9 mouse cellular contexts compared by ENCODE assay signal in genomic region chr13:55209649-55210192, GRCm38 (mm10). TPM values are rescaled to one million over a fixed set of nuclear protein-coding genes. Genes with fewer than 3 reads are reported as not detected.
DNase-seq lines count a peak whose midpoint lies in the region; ATAC-seq lines count a peak whose summit lies in the region.
"Had no signal": no experiment of that assay in that cellular context is flagged by ENCODE, and none has a peak within 500 bp of the region (broad histone marks: within the 10 kb centered on the region; RNA-seq: fewer than 3 reads in every experiment).

Nsd1 (plus strand) TSS chr13:55209782.

- peaks cover 33% of the 10 kb centered on the region for H3K4me1 ChIP-seq in forebrain, embryonic 15.5 days
- H3K4me1 ChIP-seq in midbrain, embryonic 16.5 days (ENCODE audit: control insufficient read depth, insufficient read depth, low read length) = peaks cover 27% of the 10 kb centered on the region

- peak within 1 kb of the TSS; percentile 65 for H3K9ac ChIP-seq in forebrain, embryonic 15.5 days (replicated peaks)
- peak within 1 kb of the TSS; percentile 92 for H3K9ac ChIP-seq in midbrain, embryonic 16.5 days (ENCODE audit: low read depth, low read length)

- H3K4me3 ChIP-seq in forebrain, embryonic 15.5 days = peak within 1 kb of the TSS; percentile 55
- H3K4me3 ChIP-seq in midbrain, embryonic 16.5 days (ENCODE audit: low read depth, low read length) = peak within 1 kb of the TSS; percentile 78

- ATAC-seq in activated CD4-positive, CD25-positive, alpha-beta regulatory T cell, adult 4 months = no peak
- ATAC-seq in forebrain, embryonic 15.5 days (replicated peaks) = peak; percentile 5
- peak; percentile 13; the same call in 1 of the 2 replicates for ATAC-seq in midbrain, embryonic 16.5 days

- peak within 1 kb of the TSS; percentile 95 for H3K27ac ChIP-seq in forebrain, embryonic 15.5 days (replicated peaks)
- peak within 1 kb of the TSS; percentile 96 for H3K27ac ChIP-seq in midbrain, embryonic 16.5 days (ENCODE audit: low read length)

- peaks cover 6% of the 10 kb centered on the region; the same call in 1 of the 2 replicates for H3K36me3 ChIP-seq in forebrain, embryonic 15.5 days
- 0 out of 2 replicates have a peak, but pooled peaks cover 4% of the 10 kb centered on the region for H3K36me3 ChIP-seq in midbrain, embryonic 16.5 days (ENCODE audit: control insufficient read depth, insufficient read depth, low read length)

- H3K4me2 ChIP-seq in forebrain, embryonic 15.5 days (replicated peaks) = peak within 1 kb of the TSS; percentile 88
- peak within 1 kb of the TSS; percentile 83 for H3K4me2 ChIP-seq in midbrain, embryonic 16.5 days (ENCODE audit: low read length)

- no peaks in the 10 kb centered on the region for H3K9me3 ChIP-seq in forebrain, embryonic 15.5 days
- no peaks in the 10 kb centered on the region for H3K9me3 ChIP-seq in midbrain, embryonic 16.5 days (replicated peaks; ENCODE audit: control insufficient read depth, low read length, poor library complexity, severe bottlenecking)

- WGBS in forebrain, embryonic 15.5 days = 21% methylated on average over 31 of the region's 31 CpGs
- WGBS in midbrain, embryonic 16.5 days = 23% methylated on average over 31 of the region's 31 CpGs

- intact Hi-C loops in left cerebral cortex, postnatal 36 days (cut with DNase I) = loop anchor here (5.0 kb wide), 1 partner anchor 48 kb away; no protein-coding TSS in a partner anchor

- peak; percentile 18 for DNase-seq in kidney, adult 18-20 months
- DNase-seq in kidney, adult 11 months = no peak
- peak; percentile 19 for DNase-seq in heart, postnatal 4 days
- no peak for DNase-seq in left cerebral cortex, postnatal 36 days (ENCODE audit: low spot score in 2 of 2)
- DNase-seq in cerebellum, adult 8-10 months = no peak

- H3K27me3 ChIP-seq in forebrain, embryonic 15.5 days = no peaks in the 10 kb centered on the region
- H3K27me3 ChIP-seq in midbrain, embryonic 16.5 days (ENCODE audit: control insufficient read depth, insufficient read depth, low read depth, low read length) = no peaks in the 10 kb centered on the region
- H3K27me3 ChIP-seq: megakaryocyte, embryonic 14.5 days had no signal

RNA-seq across cellular contexts. Expression of gene Nsd1, which starts in this region (rescaled TPM):
- polyA plus RNA-seq in activated CD4-positive, CD25-positive, alpha-beta regulatory T cell, adult 4 months (2017; shearing (Covaris generic)) = 10 to 100 TPM; 53.0 to 53.8 TPM
- 59.3 and 59.5 TPM in 2 replicates for polyA plus RNA-seq in forebrain, embryonic 15.5 days (2015; fragmentation: Nextera tagmentation; extraction: Ambion mirVana)
- 100 to 1,000 TPM; 107 to 108 TPM for total RNA-seq in heart, postnatal 4 days (2021)
- total RNA-seq in left cerebral cortex, postnatal 36 days (2021) = 100 to 1,000 TPM; 105 to 134 TPM
- 45.2 and 54.8 TPM in 2 replicates for polyA plus RNA-seq in midbrain, embryonic 16.5 days (2015; fragmentation: Nextera tagmentation; extraction: Ambion mirVana)

Comparison
In these comparisons a context has a peak if more than half of its experiments do, and no peak if none do; other contexts are left out.
1. DNase-seq: peak in kidney, adult 18-20 months (single experiment) and heart, postnatal 4 days (single experiment); none in kidney, adult 11 months (single experiment), left cerebral cortex, postnatal 36 days (0 of 2) and cerebellum, adult 8-10 months (single experiment).